Mouse (Mus musculus) neural tube, embryonic 15.5 days (tissue): Measurements from ENCODE around the gene Crim1. TPM values are rescaled to one million over a fixed set of nuclear protein-coding genes. Genes with fewer than 3 reads are reported as not detected.
A peak's percentile ranks its signal among the peaks of the same experiment; 100 is the strongest.

Source experiments
- ATAC-seq: fragments of 200-750 bp; cut with Nextera tagmentation; 2 replicates; pipeline ENCODE4 v1.8.0; 2017; ENCODE audit warnings: mild to moderate bottlenecking, moderate TSS enrichment, moderate library complexity; ENCODE audit not compliant: low FRiP score
- H3K27ac ChIP-seq: fragments of 300-500 bp; sonication (generic); replicated peaks from 2 replicates; pipeline ENCODE4 v1.5.1; 2015; ENCODE audit warnings: mild to moderate bottlenecking, inconsistent platforms
- H3K27me3 ChIP-seq: fragments of 300-500 bp; sonication (generic); replicated peaks from 2 replicates; pipeline ENCODE4 v1.6.1; 2015; ENCODE audit warnings: inconsistent platforms
- H3K36me3 ChIP-seq: fragments of 300-500 bp; sonication (generic); 2 replicates; pipeline ENCODE4 v1.6.1; 2015; ENCODE audit warnings: inconsistent platforms
- H3K4me1 ChIP-seq: fragments of 300-500 bp; sonication (generic); 2 replicates; pipeline ENCODE4 v1.6.1; 2015; ENCODE audit warnings: inconsistent platforms
- H3K4me2 ChIP-seq: fragments of 300-500 bp; sonication (generic); 2 replicates; pipeline ENCODE4 v1.6.1; 2015; ENCODE audit warnings: inconsistent platforms, mild to moderate bottlenecking, moderate library complexity
- H3K4me3 ChIP-seq: fragments of 300-500 bp; sonication (generic); replicated peaks from 2 replicates; pipeline ENCODE4 v1.5.1; 2015; ENCODE audit warnings: mild to moderate bottlenecking, inconsistent platforms
- H3K9ac ChIP-seq: fragments of 300-500 bp; sonication (generic); replicated peaks from 2 replicates; pipeline ENCODE4 v1.6.1; 2015; ENCODE audit warnings: mild to moderate bottlenecking, inconsistent platforms
- H3K9me3 ChIP-seq: fragments of 300-500 bp; sonication (generic); replicated peaks from 2 replicates; pipeline ENCODE4 v1.6.1; 2016; ENCODE audit warnings: inconsistent platforms
- WGBS: fragments of 180-500 bp; shearing (Covaris S2); methylation state at CpG from one replicate; pipeline ENCODE4 v1.1.7; 2015; ENCODE audit warnings: mixed read lengths; 5-methylcytosine and 5-hydroxymethylcytosine counted together
- polyA plus RNA-seq: library from polyadenylated mRNA; unstranded; fragments of >200 nt; fragmentation: Nextera tagmentation; extraction: Ambion mirVana; gene quantifications from 2 replicates; pipeline ENCODE4 v1.2.1, GENCODE M21; 2015

The Crim1 gene
- polyA plus RNA-seq: 15.8 and 17.4 TPM in 2 replicates

GRCm38 (mm10) chr17:78199626-78200560 lies at the start of gene Crim1:
Gene Crim1, plus strand, starts transcription at chr17:78200248.
- Histone ChIP-seq H3K27me3 (no peaks in the 10 kb centered on the region), H3K27ac (peak within 1 kb of the TSS; percentile 94), H3K9ac (peak within 1 kb of the TSS; percentile 83), H3K36me3 (no peaks in the 10 kb centered on the region), H3K4me1 (peaks cover 37% of the 10 kb centered on the region), H3K9me3 (no peaks in the 10 kb centered on the region), H3K4me3 (peak within 1 kb of the TSS; percentile 93), H3K4me2 (peak within 1 kb of the TSS; percentile 94)
- WGBS: 1% methylated on average over 57 of the region's 90 CpGs
- ATAC-seq: peak; percentile 81

- Histone ChIP-seq H3K27me3 (no peaks in the 10 kb centered on the region), H3K9ac (no peak overlapping the region), H3K27ac (no peak overlapping the region), H3K4me2 (no peak overlapping the region), H3K4me3 (no peak overlapping the region), H3K36me3 (no peaks in the 10 kb centered on the region), H3K4me1 (peaks cover 5% of the 10 kb centered on the region; the same call in 1 of the 2 replicates), H3K9me3 (no peaks in the 10 kb centered on the region)
- ATAC-seq: no peak
- 77% methylated on average over 13 of the region's 13 CpGs for WGBS
These were observed 48.4 kb upstream of the Crim1 start for GRCm38 (mm10) chr17:78151479-78152282.

DNA sequence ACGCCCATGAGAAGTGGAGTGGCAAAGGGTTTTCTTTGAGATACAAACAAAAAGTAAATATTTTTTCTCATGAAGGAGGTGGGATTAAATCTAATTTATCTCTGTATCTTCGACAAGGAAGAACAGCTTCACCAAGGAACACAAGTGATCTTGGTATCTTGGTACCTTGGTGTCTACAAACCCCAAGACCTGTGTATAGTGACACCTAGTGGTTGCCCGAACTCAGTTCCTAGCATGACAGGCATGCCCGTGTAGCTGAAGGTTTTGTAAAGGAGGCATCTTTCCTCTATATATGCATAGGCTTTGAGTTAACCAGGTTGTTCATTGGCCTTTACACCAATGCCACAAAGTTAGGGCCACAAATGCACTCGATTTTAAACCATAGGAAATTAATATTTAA lies 36.8 kb upstream of the Crim1 start:
- H3K27ac ChIP-seq: no peak overlapping the region
- no peaks in the 10 kb centered on the region for H3K27me3 ChIP-seq
- H3K4me3 ChIP-seq: no peak overlapping the region
- H3K4me1 ChIP-seq: no peaks in the 10 kb centered on the region
- H3K4me2 ChIP-seq: no peak overlapping the region
- no peak for ATAC-seq
- no peaks in the 10 kb centered on the region for H3K9me3 ChIP-seq
- no peaks in the 10 kb centered on the region for H3K36me3 ChIP-seq
- no peak overlapping the region for H3K9ac ChIP-seq
- WGBS: 32% methylated on average over 5 of the region's 5 CpGs

GRCm38 (mm10) chr17:78163724-78164236 lies 36.3 kb upstream of the Crim1 start:
- Histone ChIP-seq H3K4me3 (no peak overlapping the region), H3K4me1 (no peaks in the 10 kb centered on the region), H3K27me3 (no peaks in the 10 kb centered on the region), H3K4me2 (no peak overlapping the region), H3K9ac (no peak overlapping the region), H3K36me3 (no peaks in the 10 kb centered on the region), H3K27ac (no peak overlapping the region), H3K9me3 (no peaks in the 10 kb centered on the region)
- WGBS: 87% methylated on average over 10 of the region's 10 CpGs
- no peak for ATAC-seq

DNA sequence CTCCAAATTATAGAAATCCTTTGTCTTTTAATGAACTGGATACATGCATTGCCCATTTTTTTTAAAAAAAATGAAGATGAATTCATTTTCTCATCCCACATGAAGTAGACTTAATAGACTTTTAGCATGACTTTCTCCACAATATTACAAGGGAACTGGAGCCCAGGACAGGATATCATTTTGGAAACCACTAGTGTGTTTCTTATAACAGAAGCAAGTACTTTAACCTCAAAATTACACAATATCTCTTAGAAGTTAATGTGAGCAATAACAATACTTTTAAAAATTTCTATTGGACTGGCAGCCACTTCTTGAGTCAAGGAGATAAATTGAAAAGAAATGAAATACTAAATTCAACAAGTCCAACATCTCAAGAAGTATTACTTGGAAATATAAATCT lies 34.2 kb upstream of the Crim1 start:
- no peak overlapping the region for H3K27ac ChIP-seq
- H3K36me3 ChIP-seq: no peaks in the 10 kb centered on the region
- H3K9me3 ChIP-seq: no peaks in the 10 kb centered on the region
- ATAC-seq: no peak
- H3K4me2 ChIP-seq: no peak overlapping the region
- H3K9ac ChIP-seq: no peak overlapping the region
- H3K4me1 ChIP-seq: no peaks in the 10 kb centered on the region
- H3K27me3 ChIP-seq: no peaks in the 10 kb centered on the region
- no peak overlapping the region for H3K4me3 ChIP-seq

GRCm38 (mm10) chr17:78166566-78166965 lies 33.5 kb upstream of the Crim1 start:
- WGBS: 81% methylated on average over 4 of the region's 4 CpGs
- H3K9me3 ChIP-seq: no peaks in the 10 kb centered on the region
- no peak overlapping the region for H3K27ac ChIP-seq
- no peaks in the 10 kb centered on the region for H3K4me1 ChIP-seq
- no peak overlapping the region for H3K4me2 ChIP-seq
- no peaks in the 10 kb centered on the region for H3K27me3 ChIP-seq
- no peaks in the 10 kb centered on the region for H3K36me3 ChIP-seq
- ATAC-seq: no peak
- no peak overlapping the region for H3K4me3 ChIP-seq
- no peak overlapping the region for H3K9ac ChIP-seq

DNA sequence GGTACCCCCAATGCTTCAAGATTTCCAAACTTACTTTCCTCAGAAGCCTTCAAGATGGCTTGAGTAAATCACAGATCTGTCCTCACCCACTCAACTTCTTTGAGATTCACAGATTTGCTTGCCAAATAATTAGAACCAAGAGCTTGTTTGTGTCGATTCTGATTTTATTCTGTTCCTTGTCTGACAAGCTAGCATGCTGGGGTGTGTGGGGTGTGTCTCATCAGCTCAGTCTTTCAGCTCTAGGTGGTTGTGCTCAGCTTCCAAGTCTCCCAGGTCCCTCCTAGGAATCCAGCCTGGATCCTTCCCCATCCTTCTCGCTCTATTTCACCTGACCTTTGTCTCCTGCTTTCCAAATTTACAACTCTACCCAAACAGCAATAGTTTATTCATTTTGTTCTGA lies 27.7 kb upstream of the Crim1 start:
- ATAC-seq: no peak
- Histone ChIP-seq H3K4me1 (no peaks in the 10 kb centered on the region), H3K36me3 (no peaks in the 10 kb centered on the region), H3K4me3 (no peak overlapping the region), H3K27ac (no peak overlapping the region), H3K9me3 (no peaks in the 10 kb centered on the region), H3K4me2 (no peak overlapping the region), H3K27me3 (no peaks in the 10 kb centered on the region), H3K9ac (no peak overlapping the region)
- 83% methylated on average over 2 of the region's 2 CpGs for WGBS

DNA sequence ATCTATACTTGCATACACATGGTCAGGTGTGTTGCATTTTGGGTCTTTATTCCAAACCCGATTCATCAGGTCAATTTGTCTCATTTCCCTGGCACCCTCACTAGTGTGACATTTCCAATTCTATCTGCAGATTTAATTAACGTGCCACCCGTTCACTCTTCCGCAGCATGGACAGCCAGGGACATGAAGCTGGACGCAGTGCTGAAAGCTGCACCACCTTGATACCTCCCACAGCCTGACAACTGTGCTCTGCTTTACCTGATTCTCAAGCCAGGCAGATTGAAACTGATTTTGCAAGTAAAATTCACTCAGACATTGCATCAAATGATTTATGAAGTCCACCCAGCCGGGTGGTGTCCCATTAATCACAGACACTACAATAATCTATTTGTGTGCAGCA lies 19.3 kb upstream of the Crim1 start:
- Histone ChIP-seq H3K9ac (no peak overlapping the region), H3K9me3 (no peaks in the 10 kb centered on the region), H3K27me3 (no peaks in the 10 kb centered on the region), H3K27ac (no peak overlapping the region), H3K4me1 (0 out of 2 replicates have a peak, but pooled peaks cover 8% of the 10 kb centered on the region), H3K36me3 (no peaks in the 10 kb centered on the region), H3K4me3 (no peak overlapping the region), H3K4me2 (peak overlapping the region; percentile 31)
- WGBS: 54% methylated on average over 6 of the region's 6 CpGs
- no peak for ATAC-seq

DNA sequence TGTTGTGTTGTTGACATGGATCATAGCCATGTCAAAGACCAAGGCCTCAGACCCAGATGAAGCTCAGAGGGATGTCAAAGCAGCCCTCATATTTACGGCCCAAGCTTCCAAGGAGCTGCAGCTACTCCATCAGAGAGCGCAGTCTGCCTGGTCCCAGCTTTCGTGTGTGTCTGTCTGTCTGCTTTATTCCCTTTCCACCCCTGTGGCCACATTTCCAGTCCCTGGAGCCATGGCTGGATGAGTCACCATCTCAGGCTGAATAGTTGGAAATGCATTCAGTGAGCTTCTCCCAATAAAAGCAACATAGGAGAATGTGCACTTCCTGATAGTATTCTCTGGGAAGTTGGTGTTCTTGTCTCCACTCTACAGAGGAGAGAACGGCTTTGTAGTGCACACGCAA lies 3.9 kb upstream of the Crim1 start:
- H3K4me2 ChIP-seq: no peak overlapping the region
- H3K27me3 ChIP-seq: no peaks in the 10 kb centered on the region
- no peak overlapping the region for H3K9ac ChIP-seq
- H3K4me3 ChIP-seq: no peak overlapping the region
- H3K36me3 ChIP-seq: no peaks in the 10 kb centered on the region
- no peaks in the 10 kb centered on the region for H3K9me3 ChIP-seq
- H3K4me1 ChIP-seq: 0 out of 2 replicates have a peak, but pooled peaks cover 5% of the 10 kb centered on the region
- no peak overlapping the region for H3K27ac ChIP-seq
- 96% methylated on average over 5 of the region's 5 CpGs for WGBS
- ATAC-seq: no peak

GRCm38 (mm10) chr17:78197111-78197510 lies 2.9 kb upstream of the Crim1 start:
- H3K27me3 ChIP-seq: no peaks in the 10 kb centered on the region
- no peaks in the 10 kb centered on the region for H3K36me3 ChIP-seq
- H3K4me1 ChIP-seq: peaks cover 13% of the 10 kb centered on the region
- H3K27ac ChIP-seq: no peak overlapping the region
- H3K9ac ChIP-seq: no peak overlapping the region
- no peak overlapping the region for H3K4me2 ChIP-seq
- no peaks in the 10 kb centered on the region for H3K9me3 ChIP-seq
- 34% methylated on average over 7 of the region's 7 CpGs for WGBS
- no peak overlapping the region for H3K4me3 ChIP-seq
- no peak for ATAC-seq

DNA sequence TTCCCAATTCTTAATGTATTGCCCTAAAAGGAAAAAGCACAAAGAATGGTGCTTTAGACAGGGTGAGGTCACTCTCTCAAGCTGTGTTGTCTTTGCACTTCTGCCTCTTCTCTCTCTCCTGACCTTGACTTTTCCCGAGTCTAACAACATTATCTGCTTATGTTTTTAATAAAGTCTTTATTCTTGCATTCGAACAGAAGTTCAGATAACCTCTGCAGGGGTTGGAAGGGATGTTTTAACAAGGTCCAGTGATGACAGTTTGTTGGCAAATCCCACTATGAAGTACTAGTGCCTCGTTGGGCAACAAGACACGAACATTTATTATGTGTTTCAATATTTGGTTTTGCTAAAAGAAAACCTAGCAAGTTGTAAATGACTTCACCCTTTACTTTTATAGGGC lies 1.9 kb upstream of the Crim1 start:
- 85% methylated on average over 4 of the region's 4 CpGs for whole genome bisulfite sequencing
- H3K27me3 ChIP-seq: no peaks in the 10 kb centered on the region
- no peak overlapping the region for H3K27ac ChIP-seq
- H3K9ac ChIP-seq: no peak overlapping the region
- peaks cover 23% of the 10 kb centered on the region for H3K4me1 ChIP-seq
- ATAC-seq: no peak
- H3K36me3 ChIP-seq: no peaks in the 10 kb centered on the region
- no peaks in the 10 kb centered on the region for H3K9me3 ChIP-seq
- H3K4me3 ChIP-seq: no peak overlapping the region
- H3K4me2 ChIP-seq: no peak overlapping the region
